Mouse (Mus musculus): Measurements from ENCODE around the gene Smc3.
"Not testable (repeated sequence)": the region's sequence is repeated elsewhere in the genome, so short reads cannot be mapped to it uniquely, and the experiment has no call there.

Gene Smc3

DNA sequence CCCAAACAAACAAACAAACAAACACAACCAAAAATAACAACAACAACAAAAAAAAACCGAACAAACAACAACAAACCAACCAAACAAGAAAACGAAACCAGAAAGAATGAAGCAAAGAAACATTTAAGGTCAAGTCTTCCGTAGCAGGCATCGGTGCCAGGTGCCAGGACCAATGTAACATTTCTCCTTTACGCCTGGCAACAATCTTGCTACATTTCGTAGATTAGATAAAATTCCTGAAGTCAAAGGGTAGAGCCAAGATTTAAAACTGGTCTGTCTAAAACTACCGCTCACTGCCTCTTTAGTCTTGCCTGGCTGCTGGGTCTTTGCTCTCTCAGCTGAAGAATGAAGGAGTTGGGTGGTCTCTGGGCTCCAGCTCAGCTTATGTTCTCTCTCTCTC is 24.1 kb upstream of the Smc3 start:
- DNase-seq (ENCODE audit: low read depth, low spot score): no peak

DNA sequence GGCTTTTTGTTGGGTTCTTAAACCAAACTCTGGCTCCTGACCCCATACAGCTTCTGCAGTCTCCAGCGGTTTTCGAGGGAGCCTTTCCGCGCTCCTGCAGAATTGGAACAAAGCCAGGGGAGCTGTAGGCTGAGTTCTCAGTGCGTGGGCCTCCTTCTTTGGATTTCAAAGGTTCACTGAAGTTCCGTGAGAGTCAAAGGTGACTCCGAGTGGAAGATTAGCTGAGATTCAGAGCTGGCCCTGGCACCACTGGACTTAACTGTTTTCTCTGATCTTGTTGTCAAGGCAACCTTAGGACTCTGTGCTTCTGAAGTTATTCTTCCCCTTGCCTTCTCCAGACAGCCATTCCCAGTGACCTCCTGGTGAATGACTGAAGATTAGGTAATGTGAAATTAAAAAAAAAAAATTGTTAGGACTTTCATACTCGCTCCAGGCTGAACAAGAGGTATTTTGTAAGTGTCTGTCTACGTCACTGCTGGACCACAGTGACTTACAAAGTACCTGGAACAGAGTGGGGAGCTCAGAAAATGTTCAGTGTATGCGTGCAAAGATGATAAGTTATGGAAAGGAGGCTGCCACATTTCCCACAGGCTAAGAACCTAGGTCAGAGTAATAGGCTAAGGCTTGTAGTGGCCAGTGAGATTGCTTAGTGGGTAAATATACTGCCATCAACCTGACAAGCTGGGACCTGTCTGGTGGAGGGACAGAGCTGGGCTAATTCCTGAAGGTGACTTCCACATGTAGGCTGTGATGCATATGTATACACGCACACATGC is 23.0 kb upstream of the Smc3 start:
- DNase-seq (ENCODE audit: low read depth, low spot score): no peak

DNA sequence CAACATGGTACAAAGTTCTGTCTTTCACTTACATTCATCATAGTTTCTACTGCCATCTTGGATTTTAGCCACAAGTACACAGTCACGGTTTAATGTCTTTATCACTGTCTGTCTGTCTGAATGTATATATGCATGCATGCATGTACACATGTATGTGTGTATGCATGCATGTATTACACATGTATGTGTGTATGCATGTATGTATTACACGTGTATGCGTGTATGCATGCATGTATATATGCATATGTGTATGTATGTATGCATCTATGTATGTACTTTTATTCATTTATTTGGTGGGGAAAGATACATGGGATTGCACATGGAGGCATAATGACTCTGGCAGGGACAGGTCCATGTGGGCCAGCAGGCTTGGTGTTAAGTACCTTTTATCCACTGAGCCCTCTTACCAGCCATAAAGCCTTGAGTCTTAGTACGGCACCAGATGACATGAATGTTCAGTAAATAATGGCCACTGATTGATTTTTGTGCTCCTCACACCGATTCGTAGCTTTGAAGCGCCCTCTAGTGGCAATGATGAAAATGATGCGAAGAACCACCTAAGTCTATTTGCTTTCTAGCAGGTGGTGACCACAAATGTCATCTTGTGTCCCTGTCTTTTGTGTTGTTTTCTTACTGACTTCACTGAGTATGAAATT is 21.5 kb upstream of the Smc3 start:
- peak; percentile 90 for DNase-seq (ENCODE audit: low read depth, low spot score)

DNA sequence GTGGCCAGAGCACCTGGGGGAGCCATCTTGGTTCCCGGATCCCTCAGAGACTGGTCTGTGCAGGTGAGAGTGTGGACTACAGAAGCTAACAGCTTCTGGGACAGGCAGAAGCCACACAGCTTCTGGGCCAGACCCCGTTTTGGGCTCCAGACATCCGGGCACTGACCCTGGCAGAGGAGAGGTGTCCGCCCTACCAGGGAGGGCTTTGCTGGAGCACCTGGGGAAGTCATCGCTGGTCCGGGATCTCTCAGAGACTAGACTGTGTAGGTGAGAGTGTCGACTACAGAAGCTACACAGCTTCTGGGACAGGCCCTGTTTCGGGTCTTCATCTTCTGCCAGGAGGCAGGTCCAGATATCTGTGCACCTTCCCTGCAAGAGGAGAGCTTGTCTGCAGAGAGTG is 19.9 kb upstream of the Smc3 start:
- not testable (repeated sequence) for DNase-seq (ENCODE audit: low read depth, low spot score)

DNA sequence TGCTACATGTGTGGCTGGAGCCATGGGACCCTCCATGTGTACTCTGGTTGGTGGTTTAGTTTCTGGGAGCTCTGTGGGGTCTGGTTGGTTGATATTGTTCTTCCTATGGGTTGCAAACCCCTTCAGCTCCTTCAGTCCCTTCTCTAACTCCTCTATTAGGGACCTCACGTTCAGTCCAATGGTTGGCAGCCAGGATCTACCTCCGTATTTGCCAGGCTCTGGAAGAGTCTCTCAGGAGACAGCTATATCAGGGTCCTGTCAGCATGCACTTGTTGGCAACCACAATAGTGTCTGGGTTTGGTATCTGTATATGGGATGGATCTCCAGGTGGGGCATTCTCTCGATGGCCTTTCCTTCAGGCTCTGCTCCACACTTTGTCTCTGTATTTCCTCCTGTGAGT is 12.5 kb upstream of the Smc3 start:
- DNase-seq (ENCODE audit: low read depth, low spot score): not testable (repeated sequence)

DNA sequence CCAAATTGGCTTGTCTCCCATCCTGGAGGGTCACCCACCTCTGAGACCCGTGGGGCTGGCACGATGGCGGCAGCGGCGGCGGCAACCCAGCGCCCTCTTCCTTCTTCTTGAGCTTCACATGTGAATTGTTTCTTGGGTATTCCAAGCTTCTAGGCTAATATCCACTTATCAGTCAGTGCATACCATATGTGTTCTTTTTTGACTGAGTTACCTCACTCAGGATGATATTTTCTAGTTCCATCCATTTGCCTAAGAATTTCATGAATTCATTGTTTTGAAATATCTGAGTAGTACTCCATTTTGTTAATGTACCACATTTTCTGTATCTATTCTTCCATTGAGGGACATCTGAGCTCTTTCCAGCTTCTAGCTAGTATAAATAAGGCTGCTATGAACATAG is 11.2 kb upstream of the Smc3 start, which contains the start of gene Nutf2-ps1:
Gene Nutf2-ps1, minus strand, starts transcription at position 101 of the 400 bp plus-strand sequence.
- DNase-seq (ENCODE audit: low read depth, low spot score): not testable (repeated sequence)

DNA sequence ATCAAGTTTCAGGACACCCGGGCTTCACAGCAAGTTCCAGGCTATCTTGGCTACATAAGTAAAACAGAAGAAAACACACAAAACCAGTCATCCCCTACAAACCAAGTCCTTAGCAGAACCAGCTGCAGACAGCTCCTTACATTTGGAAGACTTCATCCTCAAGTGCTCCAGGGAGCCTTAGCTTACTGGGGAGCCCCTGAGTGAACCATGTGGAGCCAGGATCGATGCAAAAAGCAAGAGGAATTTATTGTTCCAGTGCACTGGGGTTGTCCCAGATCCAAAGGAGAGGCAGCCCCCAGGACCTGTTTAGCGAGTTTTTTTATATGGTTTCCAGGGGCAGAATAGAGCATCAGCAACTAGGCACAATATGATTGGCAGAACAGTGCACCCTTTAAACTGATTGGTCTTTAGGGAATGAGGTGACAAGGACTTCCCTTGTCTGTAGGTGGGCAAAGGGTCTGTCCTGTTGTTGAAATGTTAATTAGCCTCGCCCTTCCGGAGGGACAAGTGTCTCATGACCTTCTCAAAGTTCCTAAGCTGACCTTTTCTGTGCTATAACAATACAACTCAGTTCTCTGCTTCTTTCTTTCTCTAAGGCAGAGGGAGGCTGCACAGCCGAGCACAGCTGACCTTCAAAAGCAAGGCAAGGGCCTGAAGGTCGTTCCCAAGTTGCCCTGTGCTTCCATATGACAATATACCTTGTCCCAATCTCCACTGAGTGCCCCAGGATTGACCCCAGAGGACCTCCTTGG is 3.3 kb upstream of the Smc3 start:
- DNase-seq (ENCODE audit: low read depth, low spot score): no peak

DNA sequence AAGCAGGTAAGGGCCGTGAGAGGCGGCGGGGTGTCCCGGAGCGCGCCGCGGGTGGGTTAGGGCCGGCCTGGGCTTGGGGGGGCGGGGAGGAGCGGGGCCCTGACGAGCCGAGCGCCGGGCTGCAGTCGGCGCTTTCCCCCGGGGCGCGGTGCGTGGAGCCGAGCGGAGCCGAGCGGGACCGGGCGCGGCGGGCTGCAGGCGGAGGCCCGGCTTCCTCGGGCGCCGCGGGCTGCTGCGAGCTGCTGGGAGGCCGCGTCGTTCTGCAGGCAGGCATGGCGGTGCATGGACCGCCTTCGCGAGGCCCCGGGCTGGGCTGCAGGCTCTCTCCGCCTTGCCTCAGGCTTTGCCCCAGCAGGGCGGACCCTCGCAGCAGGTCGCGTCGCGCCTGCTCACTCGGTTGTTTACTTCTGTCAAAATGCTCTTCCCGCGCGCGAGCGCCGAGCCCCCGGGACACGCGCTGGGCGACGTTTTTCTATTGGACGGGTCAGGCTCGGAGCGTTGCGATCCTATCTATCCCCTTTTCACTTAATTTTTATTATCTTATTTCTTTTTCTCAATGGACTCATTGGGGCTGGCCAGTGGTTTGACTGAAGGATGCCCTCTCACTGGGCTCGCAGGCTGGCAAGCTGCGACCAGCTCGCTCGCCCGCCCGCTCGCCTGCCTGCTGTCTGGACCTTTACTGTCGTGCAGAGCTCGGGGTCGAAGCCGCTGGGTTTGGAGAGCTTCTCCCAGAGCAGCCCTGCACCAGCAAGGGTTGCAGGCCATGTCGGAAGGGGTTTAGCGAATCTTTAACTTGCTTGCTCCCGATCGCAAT is 558 bp downstream of the Smc3 start:
- DNase-seq (ENCODE audit: low read depth, low spot score): peak; percentile 41

DNA sequence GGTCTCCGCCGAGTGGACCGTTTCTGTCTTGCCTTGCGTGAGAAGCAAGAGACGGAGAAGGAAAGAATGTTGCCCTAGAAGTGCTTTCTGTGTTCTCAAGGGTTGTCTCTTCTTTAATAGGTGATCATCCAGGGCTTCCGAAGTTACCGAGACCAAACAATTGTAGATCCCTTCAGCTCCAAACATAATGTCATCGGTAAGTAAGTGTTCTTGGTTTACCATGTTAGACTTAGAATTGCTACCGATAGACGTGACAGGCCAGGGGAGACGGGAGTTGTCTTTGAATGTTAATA is 1.1 kb downstream of the Smc3 start:
- no peak for DNase-seq (ENCODE audit: low read depth, low spot score)

DNA sequence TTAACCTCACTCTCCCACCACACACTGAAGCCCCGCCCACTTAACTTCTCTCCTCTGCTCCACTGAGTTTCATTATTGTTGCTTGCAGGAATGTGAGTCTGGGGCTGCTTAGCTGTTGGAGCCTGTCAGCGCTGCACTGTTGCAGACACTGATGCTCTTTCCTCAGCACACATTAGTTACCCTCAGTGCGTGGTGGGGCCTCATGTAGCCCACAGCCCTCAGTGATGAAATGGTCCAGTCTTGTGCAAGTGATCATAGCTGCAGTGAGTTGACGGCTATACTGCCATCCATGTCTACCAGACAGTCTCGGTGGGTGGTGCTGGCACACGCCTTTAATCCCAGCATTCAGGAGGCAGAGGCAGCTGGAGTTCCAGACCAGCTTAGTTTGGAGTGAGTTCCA is 8.7 kb downstream of the Smc3 start:
- no peak for DNase-seq (ENCODE audit: low read depth, low spot score)

DNA sequence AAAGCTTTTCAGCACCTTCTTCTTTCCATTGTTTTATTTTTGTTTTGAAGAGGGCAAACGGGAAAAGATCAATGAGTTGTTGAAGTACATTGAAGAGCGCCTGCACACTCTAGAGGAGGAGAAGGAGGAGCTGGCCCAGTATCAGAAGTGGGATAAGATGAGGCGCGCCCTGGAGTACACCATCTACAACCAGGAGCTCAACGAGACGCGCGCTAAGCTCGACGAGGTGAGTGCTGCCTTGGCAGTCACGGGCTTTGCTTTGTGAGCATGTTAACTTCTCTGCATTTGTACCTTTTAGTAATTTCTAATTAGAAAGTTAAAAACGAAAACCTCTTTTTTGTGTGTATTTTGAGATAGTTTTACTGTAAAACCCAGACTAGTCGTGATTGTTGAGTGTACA is 21.5 kb downstream of the Smc3 start:
- DNase-seq (ENCODE audit: low read depth, low spot score): no peak

DNA sequence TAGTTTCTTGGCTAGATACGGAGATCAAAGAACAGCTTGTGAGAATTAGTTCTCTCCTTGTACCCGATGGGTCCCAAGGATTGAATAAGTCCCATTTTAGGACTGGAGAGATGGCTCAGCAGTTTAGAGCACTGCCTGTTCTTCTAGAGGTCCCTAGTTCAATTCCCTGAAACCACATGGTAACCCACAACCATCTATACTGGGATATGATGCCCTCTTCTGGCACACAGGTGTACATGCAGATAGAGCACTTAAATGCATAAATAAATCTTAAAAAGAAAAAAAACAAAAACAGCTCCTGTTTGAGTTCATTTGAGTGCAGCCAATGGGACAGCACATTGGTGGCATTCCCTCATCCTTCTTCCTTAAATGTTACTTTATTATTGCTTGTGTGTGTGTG is 37.8 kb downstream of the Smc3 start:
- DNase-seq (ENCODE audit: low read depth, low spot score): peak; percentile 62

DNA sequence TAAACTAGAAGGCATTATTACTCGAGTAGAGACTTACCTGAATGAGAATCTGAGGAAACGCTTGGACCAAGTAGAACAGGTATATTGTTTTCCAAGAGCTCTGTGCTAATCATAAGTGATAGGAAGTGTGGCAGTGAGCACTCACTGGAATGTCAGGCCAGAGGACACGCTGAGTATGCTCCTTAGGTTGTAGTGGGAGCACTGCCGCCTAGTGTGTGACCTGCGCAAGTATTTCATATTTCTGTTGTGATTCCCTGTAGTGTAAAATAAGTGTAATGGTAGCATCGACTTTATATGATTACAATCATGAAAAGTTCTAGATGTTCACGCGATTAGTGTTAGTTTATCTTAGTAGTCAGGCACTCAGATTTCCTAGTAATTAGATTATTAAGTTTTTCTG is 38.5 kb downstream of the Smc3 start:
- DNase-seq (ENCODE audit: low read depth, low spot score): no peak

DNA sequence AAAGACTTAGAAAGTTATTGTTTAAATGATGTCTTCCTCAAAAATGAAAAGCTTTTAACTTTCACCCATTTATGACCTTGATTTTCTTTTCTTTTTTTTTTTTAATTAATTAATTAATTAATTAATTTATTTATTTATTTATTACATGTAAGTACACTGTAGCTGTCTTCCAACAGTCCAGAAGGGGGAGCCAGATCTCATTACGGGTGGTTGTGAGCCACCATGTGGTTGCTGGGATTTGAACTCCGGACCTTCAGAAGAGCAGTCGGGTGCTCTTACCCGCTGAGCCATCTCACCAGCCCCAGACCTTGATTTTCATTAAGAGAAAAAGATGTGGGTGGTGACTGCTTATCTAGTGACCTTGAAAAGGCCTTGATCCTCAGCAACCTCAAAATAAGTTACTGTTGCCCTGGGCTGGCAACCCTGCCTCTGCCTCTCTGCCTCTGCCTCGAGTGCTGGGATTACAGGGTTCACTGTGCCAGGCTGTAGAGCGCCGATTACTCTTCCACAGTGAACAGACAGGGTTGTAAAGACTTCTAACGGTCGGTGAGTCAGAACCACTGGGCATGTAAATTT is 43.9 kb downstream of the Smc3 start:
- DNase-seq (ENCODE audit: low read depth, low spot score): peak; percentile 61

DNA sequence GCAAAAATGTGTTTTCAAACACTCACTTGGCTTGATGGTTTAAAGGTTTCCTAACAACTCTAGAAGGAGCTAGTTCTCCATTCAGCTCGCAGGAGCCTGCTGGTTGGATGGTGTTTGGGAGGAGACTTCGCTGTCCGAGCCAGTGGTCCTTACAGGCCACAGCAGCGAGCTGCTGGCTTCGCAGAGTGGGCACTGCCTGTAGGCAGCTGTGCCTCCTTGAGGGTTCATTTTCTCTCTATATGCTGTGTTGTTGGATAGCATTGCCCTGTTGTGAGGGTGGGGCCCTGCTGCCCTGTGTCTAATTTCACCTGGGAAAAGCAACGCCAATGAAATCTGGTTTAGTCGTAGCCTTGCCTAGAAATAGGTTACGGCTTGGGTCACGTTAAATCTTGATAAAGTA is 47.1 kb downstream of the Smc3 start:
- DNase-seq (ENCODE audit: low read depth, low spot score): no peak

DNA sequence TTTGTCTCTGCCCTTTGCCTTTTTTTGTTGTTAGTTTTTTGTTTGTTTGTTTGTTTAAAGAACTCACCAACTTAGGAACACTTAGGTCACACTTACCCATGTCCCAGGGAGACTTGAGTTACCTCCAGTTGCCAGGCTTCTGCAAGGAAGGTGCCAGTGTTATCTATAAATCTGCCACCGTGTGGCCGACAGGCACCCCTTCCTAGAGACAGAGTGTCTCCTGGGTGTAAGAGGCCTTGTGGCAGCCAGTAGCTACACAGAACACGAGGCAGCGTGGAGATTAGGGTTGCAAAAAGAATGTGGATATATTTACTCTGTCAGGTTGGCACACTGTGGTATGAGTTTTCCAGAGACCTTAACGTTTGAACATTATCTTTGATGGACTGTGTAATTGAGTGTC is 47.9 kb downstream of the Smc3 start:
- peak; percentile 8 for DNase-seq (ENCODE audit: low read depth, low spot score)

DNA sequence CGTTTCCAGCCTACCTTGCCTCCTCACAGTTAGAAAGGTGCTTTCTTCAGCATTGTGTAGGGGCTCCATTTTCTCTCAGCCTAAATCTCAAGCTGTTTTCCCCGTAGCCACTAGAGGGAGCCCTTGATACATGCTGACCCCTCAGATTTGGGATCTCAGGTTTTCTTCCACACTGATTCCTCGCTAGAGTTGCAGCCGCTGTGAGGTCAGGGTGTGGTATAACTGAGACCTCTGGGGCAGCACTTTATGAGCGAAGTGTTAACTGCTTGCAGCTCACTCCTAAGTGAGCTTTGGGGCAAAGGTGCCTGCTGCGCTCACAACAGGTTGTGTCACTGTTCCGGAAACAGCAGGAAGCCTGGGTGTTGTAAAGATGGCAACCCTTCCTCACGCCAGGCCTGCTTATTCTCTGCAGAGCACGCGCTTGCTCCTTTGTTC is 48.6 kb downstream of the Smc3 start:
- peak; percentile 74 for DNase-seq (ENCODE audit: low read depth, low spot score)

DNA sequence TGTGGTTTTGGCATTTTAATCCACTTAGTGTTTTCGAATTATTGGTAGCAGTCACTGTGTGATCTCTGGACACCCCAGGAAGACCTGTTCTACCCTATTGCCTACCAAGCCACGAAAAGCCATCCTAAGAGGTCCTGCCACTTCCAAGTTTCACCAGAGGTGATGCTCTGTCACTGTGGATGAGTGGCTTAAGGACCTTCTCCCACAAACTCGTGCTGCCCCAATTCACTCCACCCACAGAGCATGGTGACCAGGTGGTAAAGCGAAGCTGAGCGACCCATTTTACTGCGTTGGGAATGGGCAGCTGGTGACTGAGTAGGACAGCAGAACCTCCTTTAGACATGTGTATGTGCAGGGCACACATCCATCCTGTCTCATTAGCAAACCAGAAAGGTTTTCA is 49.2 kb downstream of the Smc3 start:
- no peak for DNase-seq (ENCODE audit: low read depth, low spot score)

DNA sequence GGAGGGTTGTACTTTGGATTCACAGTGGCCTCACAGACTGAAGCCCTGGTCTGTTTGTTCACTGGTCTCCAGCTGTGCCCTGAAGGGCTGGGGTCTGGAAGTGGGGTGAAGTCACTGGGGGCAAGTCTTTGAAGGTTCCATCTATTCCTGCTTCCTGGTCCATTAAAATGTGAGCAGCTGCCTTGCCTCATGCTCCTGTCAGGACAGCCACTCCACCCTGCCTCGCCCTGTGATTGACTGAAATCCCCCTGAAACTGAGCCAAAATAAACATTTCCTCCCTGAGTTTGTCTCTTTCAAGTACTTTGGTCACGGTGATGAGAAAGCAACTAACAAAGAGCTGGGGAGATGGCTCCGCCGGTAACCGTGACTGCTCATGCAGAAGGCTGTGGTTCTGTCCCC is 49.6 kb downstream of the Smc3 start:
- no peak for DNase-seq (ENCODE audit: low read depth, low spot score)

DNA sequence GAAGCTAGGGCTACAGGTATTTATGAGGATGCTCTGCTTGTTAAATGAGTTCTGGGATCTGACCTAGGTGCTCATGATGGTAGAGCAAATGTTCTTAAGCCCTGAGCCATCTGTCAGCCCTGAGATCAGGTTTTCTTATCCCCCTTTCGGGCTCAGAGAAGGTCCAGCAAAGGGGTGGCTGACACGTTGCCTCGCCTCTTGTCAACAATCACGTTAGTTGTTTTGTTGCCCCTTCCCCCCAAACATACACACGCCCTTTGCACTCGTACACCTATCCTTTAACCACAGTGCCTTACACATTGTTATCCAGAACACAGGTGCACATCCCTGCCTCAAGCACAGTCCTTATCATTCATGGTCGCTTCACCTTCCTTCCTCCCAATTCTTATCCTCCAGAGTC is 50.7 kb downstream of the Smc3 start:
- DNase-seq (ENCODE audit: low read depth, low spot score): no peak

DNA sequence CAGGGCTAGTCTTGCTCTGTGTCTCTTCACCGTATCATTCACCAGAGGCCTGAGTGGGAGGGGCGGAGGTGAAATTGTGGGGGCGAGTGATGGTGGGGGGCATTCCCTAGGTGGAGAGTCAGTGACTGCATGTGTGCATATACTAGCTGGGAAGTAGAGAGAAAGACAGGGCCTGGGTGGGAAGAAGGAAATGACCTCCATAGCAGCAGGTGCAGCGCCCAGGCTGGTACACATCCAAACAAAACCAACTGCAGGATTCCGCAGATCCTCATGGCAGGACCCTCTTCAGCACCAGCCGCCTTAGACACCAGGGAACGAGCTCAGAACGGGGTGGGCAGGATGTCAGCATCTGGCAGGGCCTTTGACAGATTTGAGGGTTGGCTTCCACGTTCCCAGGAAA is 52.1 kb downstream of the Smc3 start:
- DNase-seq (ENCODE audit: low read depth, low spot score): no peak

Data from CD4-positive, CD25-positive, alpha-beta regulatory T cell, adult 2 months (primary cell).